Mouse (Mus musculus): ENCODE measurements around the gene D630039A03Rik.

D630039A03Rik gene

GRCm38 (mm10) chr4:57927464-57928205, 11.5 kb upstream of the D630039A03Rik start:
- DNase-seq (ENCODE audit: low read depth) = peak; percentile 82

- peak; percentile 67 for DNase-seq (ENCODE audit: low read depth)
These were observed 8.5 kb upstream of the D630039A03Rik start for GRCm38 (mm10) chr4:57924556-57925071.

GRCm38 (mm10) chr4:57922171-57922570, 6.1 kb upstream of the D630039A03Rik start:
- no peak for DNase-seq (ENCODE audit: low read depth)

- no peak for DNase-seq (ENCODE audit: low read depth)
These were observed 4.4 kb upstream of the D630039A03Rik start for GRCm38 (mm10) chr4:57920522-57920921.

- no peak for DNase-seq (ENCODE audit: low read depth)
These were observed 3.7 kb upstream of the D630039A03Rik start for GRCm38 (mm10) chr4:57919494-57920423.

- no peak for DNase-seq (ENCODE audit: low read depth)
These were observed 614 bp upstream of the D630039A03Rik start for GRCm38 (mm10) chr4:57916711-57917110.

- DNase-seq (ENCODE audit: low read depth) = no peak
These were observed 706 bp downstream of the D630039A03Rik start for GRCm38 (mm10) chr4:57915216-57915965.

GRCm38 (mm10) chr4:57914193-57915190, 1.6 kb downstream of the D630039A03Rik start:
- DNase-seq (ENCODE audit: low read depth) = no peak

- no peak for DNase-seq (ENCODE audit: low read depth)
These were observed 3.1 kb downstream of the D630039A03Rik start for GRCm38 (mm10) chr4:57913021-57913420.

- no peak for DNase-seq (ENCODE audit: low read depth)
These were observed 7.2 kb downstream of the D630039A03Rik start for GRCm38 (mm10) chr4:57908860-57909259.

GRCm38 (mm10) chr4:57906708-57907107, 9.4 kb downstream of the D630039A03Rik start:
- DNase-seq (ENCODE audit: low read depth) = peak; percentile 43

- DNase-seq (ENCODE audit: low read depth) = no peak
These were observed 11.5 kb downstream of the D630039A03Rik start for GRCm38 (mm10) chr4:57904638-57905037.

- DNase-seq (ENCODE audit: low read depth) = peak; percentile 91
These were observed 11.9 kb downstream of the D630039A03Rik start for GRCm38 (mm10) chr4:57904211-57904610.

- DNase-seq (ENCODE audit: low read depth) = no peak
These were observed 13.5 kb downstream of the D630039A03Rik start for GRCm38 (mm10) chr4:57902619-57903018.

GRCm38 (mm10) chr4:57901210-57901609, 14.9 kb downstream of the D630039A03Rik start:
- DNase-seq (ENCODE audit: low read depth) = peak; percentile 62

GRCm38 (mm10) chr4:57896631-57897030, 19.5 kb downstream of the D630039A03Rik start:
- no peak for DNase-seq (ENCODE audit: low read depth)

- DNase-seq (ENCODE audit: low read depth) = no peak
These were observed 20.2 kb downstream of the D630039A03Rik start for GRCm38 (mm10) chr4:57895902-57896301.

- no peak for DNase-seq (ENCODE audit: low read depth)
These were observed 21.0 kb downstream of the D630039A03Rik start for GRCm38 (mm10) chr4:57895140-57895539.

- no peak for DNase-seq (ENCODE audit: low read depth)
These were observed 24.0 kb downstream of the D630039A03Rik start for GRCm38 (mm10) chr4:57892001-57892586.

GRCm38 (mm10) chr4:57889773-57890172, 26.3 kb downstream of the D630039A03Rik start:
- DNase-seq (ENCODE audit: low read depth) = no peak

Data from NIH3T3 (cell line).